23 mouse cellular contexts compared by ENCODE assay signal in genomic region chr9:121872062-121872683, GRCm38 (mm10). TPM values are rescaled to one million over a fixed set of nuclear protein-coding genes. Genes with fewer than 3 reads are reported as not detected.
A peak's percentile ranks its signal among the peaks of the same experiment; 100 is the strongest.
DNase-seq lines count a peak whose midpoint lies in the region; ATAC-seq and TF ChIP-seq lines count a peak whose summit lies in the region.
"Had no signal": no experiment of that assay in that cellular context is flagged by ENCODE, and none has a peak within 500 bp of the region (broad histone marks: within the 10 kb centered on the region; RNA-seq: fewer than 3 reads in every experiment).

No protein-coding gene starts in this region.

- TF ChIP-seq EP300 in liver, postnatal 0 days (IDR thresholded peaks at IDR 0.05; ENCODE audit: low read depth), result no peak

- ATAC-seq in liver, postnatal 0 days, result no peak
- peak; percentile 37; the same call in 1 of the 2 replicates for ATAC-seq in intestine, embryonic 15.5 days
- peak; percentile 84 for ATAC-seq in intestine, postnatal 0 days
- ATAC-seq: forebrain, embryonic 16.5 days; hindbrain, embryonic 16.5 days had no signal

- no peak overlapping the region for H3K27ac ChIP-seq in liver, adult 2 months (replicated peaks; ENCODE audit: insufficient read depth, low read depth, low read length)
- H3K27ac ChIP-seq in liver, postnatal 0 days (ENCODE audit: low read depth), result no peak overlapping the region
- no peak overlapping the region for H3K27ac ChIP-seq in intestine, embryonic 15.5 days
- peak overlapping the region; percentile 17; the same call in 1 of the 2 replicates for H3K27ac ChIP-seq in intestine, postnatal 0 days (ENCODE audit: low read depth, low read length)
- H3K27ac ChIP-seq: embryonic facial prominence, embryonic 10.5 days; forebrain, embryonic 10.5 days; heart, embryonic 13.5 days; hindbrain, embryonic 12.5 days had no signal

- H3K4me1 ChIP-seq in liver, adult 2 months (ENCODE audit: control insufficient read depth, insufficient read depth, low read length), result peaks cover 4% of the 10 kb centered on the region; the same call in 1 of the 2 replicates
- no peaks in the 10 kb centered on the region for H3K4me1 ChIP-seq in liver, postnatal 0 days (ENCODE audit: insufficient read depth)
- peaks cover 5% of the 10 kb centered on the region for H3K4me1 ChIP-seq in intestine, embryonic 15.5 days (replicated peaks)
- peaks cover 11% of the 10 kb centered on the region for H3K4me1 ChIP-seq in intestine, postnatal 0 days (replicated peaks; ENCODE audit: control insufficient read depth, insufficient read depth, low read length)
- H3K4me1 ChIP-seq: forebrain, embryonic 10.5 days; heart, embryonic 13.5 days; hindbrain, embryonic 12.5 days had no signal

- no peaks in the 10 kb centered on the region for H3K36me3 ChIP-seq in liver, adult 2 months (ENCODE audit: control insufficient read depth, insufficient read depth, low read length)
- H3K36me3 ChIP-seq in liver, postnatal 0 days (replicated peaks; ENCODE audit: insufficient read depth, low read length), result no peaks in the 10 kb centered on the region
- H3K36me3 ChIP-seq in intestine, embryonic 15.5 days, result no peaks in the 10 kb centered on the region
- no peaks in the 10 kb centered on the region for H3K36me3 ChIP-seq in intestine, postnatal 0 days (ENCODE audit: control insufficient read depth, insufficient read depth)
- H3K36me3 ChIP-seq: embryonic facial prominence, embryonic 10.5 days; forebrain, embryonic 10.5 days; heart, embryonic 13.5 days; hindbrain, embryonic 12.5 days had no signal

- no peak for TF ChIP-seq POLR2A in liver, adult 2 months (IDR thresholded peaks at IDR 0.05; ENCODE audit: extremely low read depth, insufficient read depth, low read length)

- H3K9ac ChIP-seq in liver, adult 2 months (ENCODE audit: low read depth, low read length), result no peak overlapping the region
- H3K9ac ChIP-seq in liver, postnatal 0 days (replicated peaks), result no peak overlapping the region
- no peak overlapping the region for H3K9ac ChIP-seq in intestine, embryonic 15.5 days
- no peak overlapping the region for H3K9ac ChIP-seq in intestine, postnatal 0 days (ENCODE audit: low read depth, low read length)
- H3K9ac ChIP-seq: heart, embryonic 13.5 days; hindbrain, embryonic 12.5 days had no signal

- no peaks in the 10 kb centered on the region for H3K79me2 ChIP-seq in liver, adult 2 months (ENCODE audit: control insufficient read depth, insufficient read depth, low read length)

- DNase-seq in liver, adult 2 months (ENCODE audit: extremely low read depth, low read depth, low spot score), result peak; percentile 80
- no peak for DNase-seq in liver, postnatal 0 days
- DNase-seq in layer of hippocampus, postnatal 36 days, result no peak
- DNase-seq in lung, postnatal 4 days, result no peak
- DNase-seq: adrenal gland, adult 2 months; adrenal gland, postnatal 25 days; cerebellum, adult 18-20 months; cerebellum, adult 9-11 months; cerebellum, postnatal 36 days; gastrocnemius, postnatal 14 days; heart, postnatal 4 days had no signal

- no peaks in the 10 kb centered on the region for H3K27me3 ChIP-seq in liver, adult 2 months (ENCODE audit: control insufficient read depth, insufficient read depth, low read length)
- H3K27me3 ChIP-seq in liver, postnatal 0 days (ENCODE audit: insufficient read depth, low read length), result no peaks in the 10 kb centered on the region
- H3K27me3 ChIP-seq in intestine, embryonic 15.5 days (replicated peaks), result no peaks in the 10 kb centered on the region
- H3K27me3 ChIP-seq in intestine, postnatal 0 days (replicated peaks; ENCODE audit: control insufficient read depth, insufficient read depth, low read length), result no peaks in the 10 kb centered on the region
- H3K27me3 ChIP-seq: heart, embryonic 13.5 days had no signal

- H3K9me3 ChIP-seq in liver, postnatal 0 days (ENCODE audit: low read length), result no peaks in the 10 kb centered on the region
- H3K9me3 ChIP-seq in intestine, embryonic 15.5 days, result no peaks in the 10 kb centered on the region
- no peaks in the 10 kb centered on the region for H3K9me3 ChIP-seq in intestine, postnatal 0 days (ENCODE audit: control insufficient read depth)
- H3K9me3 ChIP-seq: embryonic facial prominence, embryonic 10.5 days; forebrain, embryonic 10.5 days; heart, embryonic 13.5 days; hindbrain, embryonic 12.5 days had no signal

- H3K4me3 ChIP-seq in liver, adult 2 months (ENCODE audit: insufficient read depth, low read depth, low read length), result no peak overlapping the region
- no peak overlapping the region for H3K4me3 ChIP-seq in liver, postnatal 0 days (ENCODE audit: low read depth, low read length)
- H3K4me3 ChIP-seq in intestine, embryonic 15.5 days (replicated peaks), result no peak overlapping the region
- no peak overlapping the region for H3K4me3 ChIP-seq in intestine, postnatal 0 days (ENCODE audit: low read depth, low read length)
- H3K4me3 ChIP-seq: embryonic facial prominence, embryonic 10.5 days; forebrain, embryonic 10.5 days; heart, embryonic 13.5 days; hindbrain, embryonic 12.5 days had no signal

- 83% methylated on average over 2 of the region's 2 CpGs for WGBS in liver, adult 2 months
- WGBS in liver, postnatal 0 days (ENCODE audit: insufficient replicate concordance), result 69% methylated on average over 2 of the region's 2 CpGs
- WGBS in intestine, embryonic 15.5 days, result 84% methylated on average over 2 of the region's 2 CpGs
- WGBS in intestine, postnatal 0 days, result 47% methylated on average over 2 of the region's 2 CpGs

- no peak for TF ChIP-seq CTCF in liver, adult 2 months (IDR thresholded peaks at IDR 0.05; ENCODE audit: low read depth, low read length)
- no peak for TF ChIP-seq CTCF in liver, postnatal 0 days (IDR thresholded peaks at IDR 0.05; ENCODE audit: low read depth)
- no peak for TF ChIP-seq CTCF in intestine, postnatal 0 days (IDR thresholded peaks at IDR 0.05; ENCODE audit: low read depth)

- no peak overlapping the region for H3K4me2 ChIP-seq in liver, postnatal 0 days (ENCODE audit: low read depth, low read length)
- no peak overlapping the region for H3K4me2 ChIP-seq in intestine, embryonic 15.5 days (replicated peaks)
- no peak overlapping the region for H3K4me2 ChIP-seq in intestine, postnatal 0 days (replicated peaks; ENCODE audit: low read depth)
- H3K4me2 ChIP-seq: heart, embryonic 13.5 days; hindbrain, embryonic 12.5 days had no signal

RNA-seq across cellular contexts. Expression of gene Higd1a, which starts 14.0 kb away (rescaled TPM):
- total RNA-seq in liver, adult 2 months (2014; rRNA removed), result 45.6 and 65.6 TPM in 2 replicates
- 14.7 and 20.2 TPM in 2 replicates for polyA plus RNA-seq in liver, adult 2 months (2012; rRNA removed)
- 126 and 134 TPM in 2 replicates for polyA plus RNA-seq in liver, postnatal 0 days (2015; fragmentation: Nextera tagmentation; extraction: Ambion mirVana)
- 169 and 174 TPM in 2 replicates for polyA plus RNA-seq in intestine, embryonic 15.5 days (2015; fragmentation: Nextera tagmentation; extraction: Ambion mirVana)
- 162 and 186 TPM in 2 replicates for polyA plus RNA-seq in intestine, postnatal 0 days (2015; fragmentation: Nextera tagmentation; extraction: Ambion mirVana)
- total RNA-seq in layer of hippocampus, postnatal 36 days (2021), result 10 to 100 TPM; 90.4 to 93.2 TPM

RNA-seq across cellular contexts. Expression of gene Ackr2, which starts 26.0 kb away (rescaled TPM):
- 1.6 and 2.3 TPM in 2 replicates for total RNA-seq in liver, adult 2 months (2014; rRNA removed)
- 1.4 and 2.4 TPM in 2 replicates for polyA plus RNA-seq in liver, adult 2 months (2012; rRNA removed)
- 1.0 and 1.1 TPM in 2 replicates for polyA plus RNA-seq in liver, postnatal 0 days (2015; fragmentation: Nextera tagmentation; extraction: Ambion mirVana)
- polyA plus RNA-seq in intestine, embryonic 15.5 days (2015; fragmentation: Nextera tagmentation; extraction: Ambion mirVana), result 0.46 and 0.80 TPM in 2 replicates
- 1.0 and 1.1 TPM in 2 replicates for polyA plus RNA-seq in intestine, postnatal 0 days (2015; fragmentation: Nextera tagmentation; extraction: Ambion mirVana)
- 1 to 10 TPM; 1.3 to 1.5 TPM for total RNA-seq in layer of hippocampus, postnatal 36 days (2021)
- total RNA-seq: granulocyte monocyte progenitor cell, adult 5-6 weeks had no signal

RNA-seq across cellular contexts. Expression of gene Ccdc13, which starts 32.9 kb away (rescaled TPM):
- total RNA-seq in liver, adult 2 months (2014; rRNA removed), result not detected in 2 replicates
- polyA plus RNA-seq in liver, adult 2 months (2012; rRNA removed), result not detected in 2 replicates
- polyA plus RNA-seq in liver, postnatal 0 days (2015; fragmentation: Nextera tagmentation; extraction: Ambion mirVana), result not detected in 2 replicates
- 1.1 and 1.3 TPM in 2 replicates for polyA plus RNA-seq in intestine, embryonic 15.5 days (2015; fragmentation: Nextera tagmentation; extraction: Ambion mirVana)
- 0.14 and 0.31 TPM in 2 replicates for polyA plus RNA-seq in intestine, postnatal 0 days (2015; fragmentation: Nextera tagmentation; extraction: Ambion mirVana)
- 1 to 10 TPM; 7.5 to 9.7 TPM for total RNA-seq in layer of hippocampus, postnatal 36 days (2021)
- total RNA-seq: granulocyte monocyte progenitor cell, adult 5-6 weeks; heart, postnatal 4 days had no signal
- polyA plus RNA-seq: heart, embryonic 13.5 days had no signal

RNA-seq across cellular contexts. Expression of gene Cyp8b1, which starts 43.9 kb away (rescaled TPM):
- 86.4 and 128 TPM in 2 replicates for total RNA-seq in liver, adult 2 months (2014; rRNA removed)
- polyA plus RNA-seq in liver, adult 2 months (2012; rRNA removed), result 292 and 305 TPM in 2 replicates
- 130 and 144 TPM in 2 replicates for polyA plus RNA-seq in liver, postnatal 0 days (2015; fragmentation: Nextera tagmentation; extraction: Ambion mirVana)
- polyA plus RNA-seq in intestine, embryonic 15.5 days (2015; fragmentation: Nextera tagmentation; extraction: Ambion mirVana), result not detected in 2 replicates
- polyA plus RNA-seq in intestine, postnatal 0 days (2015; fragmentation: Nextera tagmentation; extraction: Ambion mirVana), result 2.1 and 3.3 TPM in 2 replicates
- not detected for total RNA-seq in layer of hippocampus, postnatal 36 days (2021)
- total RNA-seq: ES-E14; gastrocnemius, postnatal 14 days; granulocyte monocyte progenitor cell, adult 5-6 weeks; heart, postnatal 4 days had no signal
- polyA plus RNA-seq: embryonic facial prominence, embryonic 10.5 days; forebrain, embryonic 10.5 days; forebrain, embryonic 16.5 days; frontal cortex, adult 2 months; heart, embryonic 13.5 days; heart, postnatal 0 days; hindbrain, embryonic 12.5 days; hindbrain, embryonic 16.5 days had no signal
